Mouse (Mus musculus): ENCODE results near the gene Map3k7cl. TPM values are rescaled to one million over a fixed set of nuclear protein-coding genes. Genes with fewer than 3 reads are reported as not detected.

Gene Map3k7cl
- polyA plus RNA-seq, 1 experiment from 2014 or later: not detected

- Histone ChIP-seq H3K4me1 (replicated peaks) (no peaks in the 10 kb centered on the region; the same call in 1 of the 2 replicates), H3K4me2 (no peak overlapping the region), H3K9ac (no peak overlapping the region), H3K36me3 (no peaks in the 10 kb centered on the region), H3K27me3 (no peaks in the 10 kb centered on the region), H3K9me3 (replicated peaks) (no peaks in the 10 kb centered on the region), H3K4me3 (replicated peaks) (no peak overlapping the region), H3K27ac (no peak overlapping the region)
- WGBS (ENCODE audit: insufficient replicate concordance): 53% methylated on average over 14 of the region's 14 CpGs
- DNase-seq (no peak), ATAC-seq (ENCODE audit: low read depth) (no peak)
Observed at GRCm38 (mm10) chr16:87644111-87644770, 91.1 kb downstream of the Map3k7cl start.

Other genes starting within 250 kb of the Map3k7cl start
- gene N6amt1, start 199.1 kb upstream of the Map3k7cl start, polyA plus RNA-seq (2015; fragmentation: Nextera tagmentation; extraction: Ambion mirVana): 9.2 TPM in 2 replicates
- gene Ltn1, start 120.7 kb upstream of the Map3k7cl start, polyA plus RNA-seq (2015; fragmentation: Nextera tagmentation; extraction: Ambion mirVana): 11.4 and 13.8 TPM in 2 replicates
- 6.8 TPM in 2 replicates for gene Rwdd2b, start 112.8 kb upstream of the Map3k7cl start, polyA plus RNA-seq (2015; fragmentation: Nextera tagmentation; extraction: Ambion mirVana)
- 21.3 and 24.9 TPM in 2 replicates for gene Usp16, start 98.6 kb upstream of the Map3k7cl start, polyA plus RNA-seq (2015; fragmentation: Nextera tagmentation; extraction: Ambion mirVana)
- 356 and 422 TPM in 2 replicates for gene Cct8, start 57.5 kb upstream of the Map3k7cl start, polyA plus RNA-seq (2015; fragmentation: Nextera tagmentation; extraction: Ambion mirVana)
- 6.3 and 9.0 TPM in 2 replicates for gene Bach1, start 145.6 kb downstream of the Map3k7cl start, polyA plus RNA-seq (2015; fragmentation: Nextera tagmentation; extraction: Ambion mirVana)